Mouse (Mus musculus): ENCODE measurements around the gene Stx1a. TPM values are rescaled to one million over a fixed set of nuclear protein-coding genes. Genes with fewer than 3 reads are reported as not detected.
"Not testable (repeated sequence)": the region's sequence is repeated elsewhere in the genome, so short reads cannot be mapped to it uniquely, and the experiment has no call there.

Gene Stx1a
- polyA plus RNA-seq, 1 experiment from 2014 or later, result 8.2 TPM

GRCm38 (mm10) chr5:135040059-135040458, 16.8 kb downstream of the Stx1a start:
- WGBS, result 65% methylated on average over 6 of the region's 6 CpGs
- Histone ChIP-seq H3K9me3 (ENCODE audit: control insufficient read depth, low read length) (no peaks in the 10 kb centered on the region), H3K27ac (replicated peaks; ENCODE audit: low read depth, low read length) (no peak overlapping the region), H3K27me3 (ENCODE audit: control insufficient read depth, insufficient read depth, low read length) (no peaks in the 10 kb centered on the region), H3K4me1 (ENCODE audit: control insufficient read depth, insufficient read depth, low read length) (no peaks in the 10 kb centered on the region), H3K9ac (ENCODE audit: low read length) (no peak overlapping the region), H3K4me3 (ENCODE audit: low read depth, low read length) (no peak overlapping the region), H3K4me2 (ENCODE audit: low read depth, severe bottlenecking) (no peak overlapping the region), H3K36me3 (ENCODE audit: control insufficient read depth, insufficient read depth, low read length) (no peaks in the 10 kb centered on the region)
- ATAC-seq (ENCODE audit: insufficient number of reproducible peaks, low FRiP score, low TSS enrichment, low read depth), result no peak
- no peak for DNase-seq (ENCODE audit: low spot score)

DNA sequence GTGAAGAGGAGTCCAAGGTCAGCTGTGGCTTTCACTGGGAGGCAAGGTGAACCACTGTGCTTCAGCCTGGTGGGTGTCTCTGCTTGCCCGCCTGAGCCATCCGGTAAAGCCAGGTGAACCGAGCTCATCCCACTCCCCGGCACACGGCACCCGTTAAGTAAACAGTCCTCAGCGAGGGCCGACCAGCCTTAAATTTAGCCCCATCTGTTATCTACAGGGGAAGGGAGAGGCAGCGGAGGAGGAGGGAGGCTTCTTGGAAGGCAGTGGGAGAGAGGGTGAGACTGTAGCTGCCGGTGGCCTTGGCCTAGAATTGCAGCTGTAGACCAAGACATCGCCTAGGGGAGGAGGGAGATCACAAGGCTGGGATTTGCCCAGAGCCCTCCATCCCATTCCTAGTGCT, 17.5 kb downstream of the Stx1a start:
- no peak overlapping the region for H3K9ac ChIP-seq (ENCODE audit: low read length)
- no peak overlapping the region for H3K4me3 ChIP-seq (ENCODE audit: low read depth, low read length)
- no peaks in the 10 kb centered on the region for H3K9me3 ChIP-seq (ENCODE audit: control insufficient read depth, low read length)
- H3K27me3 ChIP-seq (ENCODE audit: control insufficient read depth, insufficient read depth, low read length), result no peaks in the 10 kb centered on the region
- no peak overlapping the region for H3K4me2 ChIP-seq (ENCODE audit: low read depth, severe bottlenecking)
- ATAC-seq (ENCODE audit: insufficient number of reproducible peaks, low FRiP score, low TSS enrichment, low read depth), result no peak
- DNase-seq (ENCODE audit: low spot score), result no peak
- no peaks in the 10 kb centered on the region for H3K4me1 ChIP-seq (ENCODE audit: control insufficient read depth, insufficient read depth, low read length)
- 68% methylated on average over 11 of the region's 11 CpGs for WGBS
- H3K27ac ChIP-seq (replicated peaks; ENCODE audit: low read depth, low read length), result no peak overlapping the region
- no peaks in the 10 kb centered on the region for H3K36me3 ChIP-seq (ENCODE audit: control insufficient read depth, insufficient read depth, low read length)

- H3K27me3 ChIP-seq (ENCODE audit: control insufficient read depth, insufficient read depth, low read length), result no peaks in the 10 kb centered on the region
- H3K36me3 ChIP-seq (ENCODE audit: control insufficient read depth, insufficient read depth, low read length), result no peaks in the 10 kb centered on the region
- WGBS, result 24% methylated on average over 21 of the region's 21 CpGs
- ATAC-seq (ENCODE audit: insufficient number of reproducible peaks, low FRiP score, low TSS enrichment, low read depth) (peak; percentile 29; the same call in 1 of the 2 replicates), DNase-seq (ENCODE audit: low spot score) (no peak)
- H3K9ac ChIP-seq (ENCODE audit: low read length), result no peak overlapping the region
- H3K9me3 ChIP-seq (ENCODE audit: control insufficient read depth, low read length), result no peaks in the 10 kb centered on the region
- no peak overlapping the region for H3K27ac ChIP-seq (replicated peaks; ENCODE audit: low read depth, low read length)
- H3K4me3 ChIP-seq (ENCODE audit: low read depth, low read length), result no peak overlapping the region
- H3K4me1 ChIP-seq (ENCODE audit: control insufficient read depth, insufficient read depth, low read length), result no peaks in the 10 kb centered on the region
- H3K4me2 ChIP-seq (ENCODE audit: low read depth, severe bottlenecking), result no peak overlapping the region
These were observed 19.0 kb downstream of the Stx1a start for GRCm38 (mm10) chr5:135042105-135042788.

DNA sequence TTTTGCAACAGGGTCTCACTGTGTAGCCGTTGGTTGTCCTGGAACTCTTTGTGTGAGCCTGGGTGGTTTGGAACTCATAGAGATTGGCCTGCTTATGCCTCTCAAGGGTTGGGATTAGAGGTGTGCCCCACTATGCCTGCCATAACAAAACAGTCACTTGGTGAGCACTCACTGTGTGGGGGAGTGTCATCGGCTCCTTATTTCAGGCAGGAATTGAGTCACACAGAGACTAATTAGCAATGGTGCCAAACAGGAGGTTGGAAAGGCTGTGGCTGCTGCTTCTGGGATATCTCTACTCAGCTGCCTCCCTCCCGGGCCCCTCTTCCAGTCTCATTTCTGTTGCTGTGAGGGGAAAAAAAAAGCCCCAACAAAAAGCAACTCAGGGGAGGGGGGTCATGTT, 21.3 kb downstream of the Stx1a start:
- no peak for DNase-seq (ENCODE audit: low spot score)
- H3K4me1 ChIP-seq (ENCODE audit: control insufficient read depth, insufficient read depth, low read length), result no peaks in the 10 kb centered on the region
- no peaks in the 10 kb centered on the region for H3K9me3 ChIP-seq (ENCODE audit: control insufficient read depth, low read length)
- 91% methylated on average over 3 of the region's 3 CpGs for WGBS
- H3K27me3 ChIP-seq (ENCODE audit: control insufficient read depth, insufficient read depth, low read length), result no peaks in the 10 kb centered on the region
- no peak overlapping the region for H3K4me3 ChIP-seq (ENCODE audit: low read depth, low read length)
- peaks cover 4% of the 10 kb centered on the region; the same call in 1 of the 2 replicates for H3K36me3 ChIP-seq (ENCODE audit: control insufficient read depth, insufficient read depth, low read length)
- no peak overlapping the region for H3K27ac ChIP-seq (replicated peaks; ENCODE audit: low read depth, low read length)
- no peak overlapping the region for H3K9ac ChIP-seq (ENCODE audit: low read length)
- no peak for ATAC-seq (ENCODE audit: insufficient number of reproducible peaks, low FRiP score, low TSS enrichment, low read depth)
- no peak overlapping the region for H3K4me2 ChIP-seq (ENCODE audit: low read depth, severe bottlenecking)

GRCm38 (mm10) chr5:135048539-135048938, 25.3 kb downstream of the Stx1a start:
- DNase-seq (ENCODE audit: low spot score) (no peak), ATAC-seq (ENCODE audit: insufficient number of reproducible peaks, low FRiP score, low TSS enrichment, low read depth) (no peak)
- whole genome bisulfite sequencing, result 90% methylated on average over 5 of the region's 5 CpGs

GRCm38 (mm10) chr5:135049268-135049667, 26.0 kb downstream of the Stx1a start:
- WGBS, result 91% methylated on average over 6 of the region's 6 CpGs
- ATAC-seq (ENCODE audit: insufficient number of reproducible peaks, low FRiP score, low TSS enrichment, low read depth); H3K36me3 ChIP-seq (ENCODE audit: control insufficient read depth, insufficient read depth, low read length): not testable (repeated sequence)

More at GRCm38 (mm10) chr5:135048539-135048938, 25.3 kb downstream of the Stx1a start:
- H3K4me2 ChIP-seq (ENCODE audit: low read depth, severe bottlenecking), result no peak overlapping the region
- H3K27ac ChIP-seq (replicated peaks; ENCODE audit: low read depth, low read length), result no peak overlapping the region
- H3K27me3 ChIP-seq (ENCODE audit: control insufficient read depth, insufficient read depth, low read length), result no peaks in the 10 kb centered on the region
- no peak overlapping the region for H3K9ac ChIP-seq (ENCODE audit: low read length)
- no peak overlapping the region for H3K4me3 ChIP-seq (ENCODE audit: low read depth, low read length)
- H3K4me1 ChIP-seq (ENCODE audit: control insufficient read depth, insufficient read depth, low read length), result no peaks in the 10 kb centered on the region
- peaks cover 4% of the 10 kb centered on the region; the same call in 1 of the 2 replicates for H3K36me3 ChIP-seq (ENCODE audit: control insufficient read depth, insufficient read depth, low read length)
- no peaks in the 10 kb centered on the region for H3K9me3 ChIP-seq (ENCODE audit: control insufficient read depth, low read length)

DNA sequence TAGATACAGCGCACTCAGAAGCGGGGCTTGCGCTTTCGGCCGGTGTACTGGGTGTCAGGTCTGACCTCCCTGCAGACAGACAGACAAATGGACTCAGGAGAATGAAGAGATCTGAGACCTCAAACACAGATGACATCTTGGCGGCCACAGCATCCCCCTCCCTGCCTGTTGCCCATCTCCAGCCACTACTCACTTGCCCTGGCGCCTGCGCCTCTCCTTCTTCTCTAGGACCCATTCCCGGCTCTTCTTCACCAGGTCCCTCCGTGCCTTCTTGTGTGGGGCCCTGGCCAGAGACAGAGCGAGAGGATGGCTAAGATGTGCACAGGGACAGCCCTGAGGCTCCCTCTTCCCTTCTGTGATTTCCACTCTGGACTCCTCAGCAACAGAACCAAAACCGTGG, 30.1 kb downstream of the Stx1a start:
- peaks cover 6% of the 10 kb centered on the region; the same call in 1 of the 2 replicates for H3K36me3 ChIP-seq (ENCODE audit: control insufficient read depth, insufficient read depth, low read length)
- WGBS, result 92% methylated on average over 12 of the region's 12 CpGs

More at GRCm38 (mm10) chr5:135049268-135049667, 26.0 kb downstream of the Stx1a start:
- not testable (repeated sequence) for H3K27ac ChIP-seq (replicated peaks; ENCODE audit: low read depth, low read length); H3K4me3 ChIP-seq (ENCODE audit: low read depth, low read length); H3K9ac ChIP-seq (ENCODE audit: low read length); H3K27me3 ChIP-seq (ENCODE audit: control insufficient read depth, insufficient read depth, low read length); H3K4me1 ChIP-seq (ENCODE audit: control insufficient read depth, insufficient read depth, low read length); DNase-seq (ENCODE audit: low spot score); H3K4me2 ChIP-seq (ENCODE audit: low read depth, severe bottlenecking); H3K9me3 ChIP-seq (ENCODE audit: control insufficient read depth, low read length)

GRCm38 (mm10) chr5:135063629-135064381, 40.5 kb downstream of the Stx1a start, which contains the start of gene Dnajc30:
Dnajc30 (plus strand) TSS chr5:135064202.
- Histone ChIP-seq H3K27me3 (ENCODE audit: control insufficient read depth, insufficient read depth, low read length) (no peaks in the 10 kb centered on the region), H3K4me1 (ENCODE audit: control insufficient read depth, insufficient read depth, low read length) (no peaks in the 10 kb centered on the region; the same call in 1 of the 2 replicates), H3K9me3 (ENCODE audit: control insufficient read depth, low read length) (no peaks in the 10 kb centered on the region; the same call in 1 of the 2 replicates), H3K4me2 (ENCODE audit: low read depth, severe bottlenecking) (peak within 1 kb of the TSS; percentile 89), H3K9ac (ENCODE audit: low read length) (peak within 1 kb of the TSS; percentile 85), H3K27ac (replicated peaks; ENCODE audit: low read depth, low read length) (0 out of 2 replicates have a peak within 1 kb of the TSS, but pooled peaks have one; percentile 36), H3K36me3 (ENCODE audit: control insufficient read depth, insufficient read depth, low read length) (peaks cover 16% of the 10 kb centered on the region), H3K4me3 (ENCODE audit: low read depth, low read length) (peak within 1 kb of the TSS; percentile 97)
- under 1% methylated on average over 52 of the region's 52 CpGs for WGBS
- ATAC-seq (ENCODE audit: insufficient number of reproducible peaks, low FRiP score, low TSS enrichment, low read depth) (peak; percentile 90), DNase-seq (ENCODE audit: low spot score) (peak; percentile 99)

More for the DNA sequence above, 30.1 kb downstream of the Stx1a start:
- no peaks in the 10 kb centered on the region for H3K27me3 ChIP-seq (ENCODE audit: control insufficient read depth, insufficient read depth, low read length)
- no peak overlapping the region for H3K4me3 ChIP-seq (ENCODE audit: low read depth, low read length)
- H3K4me1 ChIP-seq (ENCODE audit: control insufficient read depth, insufficient read depth, low read length), result no peaks in the 10 kb centered on the region
- no peak overlapping the region for H3K9ac ChIP-seq (ENCODE audit: low read length)
- ATAC-seq (ENCODE audit: insufficient number of reproducible peaks, low FRiP score, low TSS enrichment, low read depth) (no peak), DNase-seq (ENCODE audit: low spot score) (no peak)
- H3K27ac ChIP-seq (replicated peaks; ENCODE audit: low read depth, low read length), result no peak overlapping the region
- H3K9me3 ChIP-seq (ENCODE audit: control insufficient read depth, low read length), result no peaks in the 10 kb centered on the region
- H3K4me2 ChIP-seq (ENCODE audit: low read depth, severe bottlenecking), result no peak overlapping the region
